Mouse (Mus musculus): ENCODE measurements around the gene Mgat4a. TPM values are rescaled to one million over a fixed set of nuclear protein-coding genes. Genes with fewer than 3 reads are reported as not detected.
A peak's percentile ranks its signal among the peaks of the same experiment; 100 is the strongest.

Gene Mgat4a
- total and polyA plus RNA-seq, 3 experiments = 2.7 to 2.8 TPM; not detected in 1

DNA sequence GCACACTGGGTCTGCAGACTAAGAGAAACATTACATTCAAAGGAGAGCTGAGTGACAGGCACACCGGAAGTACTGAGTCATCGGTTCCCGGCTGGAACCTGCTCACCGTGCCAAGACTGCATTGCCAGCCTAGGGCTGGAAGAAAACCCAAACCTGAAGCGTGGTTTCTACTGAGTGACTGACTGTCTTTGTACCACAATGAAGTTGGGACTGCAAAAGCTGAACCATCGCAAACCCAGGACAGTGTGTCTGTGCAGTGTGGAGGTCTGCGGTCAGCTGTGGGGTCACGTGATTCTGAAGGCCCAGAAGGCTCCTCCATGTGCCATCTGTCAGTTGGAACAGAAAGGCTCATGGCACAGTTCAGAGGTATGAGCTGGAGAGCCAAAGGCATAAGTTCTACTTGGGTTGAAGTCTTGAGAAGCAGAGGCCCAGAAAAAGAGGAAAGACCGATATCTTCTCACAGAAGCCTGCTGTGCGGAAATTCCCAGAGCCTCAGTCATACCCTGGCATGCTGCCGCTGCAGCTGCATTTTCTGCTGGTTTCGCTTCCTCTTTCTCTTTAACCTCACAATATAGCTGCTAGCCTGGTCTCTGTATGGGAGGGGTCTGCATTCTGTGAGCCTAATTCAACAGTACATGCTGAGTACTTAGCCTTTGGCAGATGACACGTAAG, 45.1 kb upstream of the Mgat4a start (continued):
- TF ChIP-seq MXI1 (IDR thresholded peaks at IDR 0.05; ENCODE audit: low read depth, low read length) (peak; percentile 42; the same call in 1 of the 2 replicates), USF2 (IDR thresholded peaks at IDR 0.05; ENCODE audit: borderline replicate concordance in 1 of 2, insufficient read depth in 1 of 2, low read depth in 1 of 2, low read length in 2 of 2) (no peak), ZKSCAN1 (IDR thresholded peaks at IDR 0.05; ENCODE audit: low read depth, low read length) (no peak), TAL1 (IDR thresholded peaks at IDR 0.05; ENCODE audit: low read length) (peak; percentile 9; the same call in 1 of the 2 replicates), CHD2 (IDR thresholded peaks at IDR 0.05; ENCODE audit: low read length) (no peak), UBTF (IDR thresholded peaks at IDR 0.05; ENCODE audit: borderline replicate concordance, insufficient read depth, low read depth, low read length) (no peak), SIN3A (IDR thresholded peaks at IDR 0.05; ENCODE audit: low read length) (peak; percentile 36; the same call in 1 of the 2 replicates), E2F4 (IDR thresholded peaks at IDR 0.05; ENCODE audit: borderline replicate concordance, low read depth, low read length) (no peak), GATA1 (IDR thresholded peaks at IDR 0.05; ENCODE audit: low read depth, low read length) (0 out of 2 replicates have a peak, but pooled peaks have one; percentile 33), HCFC1 (IDR thresholded peaks at IDR 0.05; ENCODE audit: low read depth, low read length) (no peak), MAX (IDR thresholded peaks at IDR 0.05; ENCODE audit: low read length) (0 out of 2 replicates have a peak, but pooled peaks have one; percentile 30), USF1 (IDR thresholded peaks at IDR 0.05; ENCODE audit: low read depth, low read length) (peak; percentile 82), POLR2AphosphoS5 (IDR thresholded peaks at IDR 0.05; ENCODE audit: borderline replicate concordance, low read depth, low read length) (no peak), ETS1 (IDR thresholded peaks at IDR 0.05; ENCODE audit: low read depth, low read length) (peak; percentile 96), RAD21 (IDR thresholded peaks at IDR 0.05; ENCODE audit: low read depth, low read length) (no peak), POLR2A (IDR thresholded peaks at IDR 0.05; ENCODE audit: control insufficient read depth in 1 of 2, insufficient read depth in 1 of 2, low read depth in 1 of 2, low read length in 2 of 2, poor library complexity in 1 of 2) (no peak), ZC3H11A (IDR thresholded peaks at IDR 0.05; ENCODE audit: low read depth, low read length) (no peak)

DNA sequence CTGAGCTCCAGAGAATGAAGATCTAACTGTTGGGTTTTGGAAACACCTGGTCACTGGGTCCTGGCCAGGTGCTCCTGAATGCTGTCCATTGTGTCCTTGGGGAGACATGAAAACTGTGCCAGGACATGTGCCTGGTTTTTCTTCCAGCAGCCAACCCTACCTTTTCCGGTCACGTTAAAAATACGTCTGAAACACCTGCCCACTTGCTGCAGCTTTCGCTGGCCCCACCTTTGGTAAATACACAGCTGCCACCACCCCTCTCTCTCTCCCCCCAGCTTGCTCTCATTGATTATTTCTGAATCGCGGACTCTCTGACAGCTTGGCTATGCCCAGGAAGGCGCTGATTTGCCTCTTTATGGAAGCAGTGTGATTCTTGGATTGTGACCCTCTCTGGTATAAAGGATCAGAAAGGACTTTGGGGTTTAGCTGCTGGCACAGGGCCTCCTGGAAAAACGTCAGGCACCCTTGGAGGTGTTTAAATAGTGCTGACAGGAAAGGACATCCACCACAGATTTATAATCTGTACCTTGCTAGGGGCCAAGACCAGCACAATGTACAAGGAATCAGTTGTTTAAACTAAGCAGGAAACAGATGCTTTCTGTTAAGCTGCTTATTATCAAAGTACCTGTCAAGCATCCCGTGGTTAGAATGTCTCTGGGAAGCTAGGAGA, 43.1 kb upstream of the Mgat4a start:
- H3K36me3 ChIP-seq (ENCODE audit: control insufficient read depth in 1 of 2, insufficient read depth in 2 of 2, low read length in 2 of 2) = peaks cover 0 to 2% of the 10 kb centered on the region in 2 experiments; a peak in 1 of 4 replicates
- no peak for DNase-seq (ENCODE audit: low read depth, low spot score)
- H3K4me1 ChIP-seq (ENCODE audit: control insufficient read depth in 1 of 2, insufficient read depth in 2 of 2, low read length in 2 of 2) = peaks cover 0 to 3% of the 10 kb centered on the region in 2 experiments; a peak in 1 of 4 replicates
- H3K4me3 ChIP-seq (ENCODE audit: control insufficient read depth in 1 of 2, insufficient read depth in 1 of 2, low read depth in 2 of 2, low read length in 2 of 2) = no peak overlapping the region
- H3K27me3 ChIP-seq (ENCODE audit: control insufficient read depth in 1 of 2, insufficient read depth in 2 of 2, low read length in 2 of 2) = peaks cover 2% of the 10 kb centered on the region in 2 experiments; a peak in 3 of 4 replicates
- no peak overlapping the region for H3K9ac ChIP-seq (ENCODE audit: control insufficient read depth, low read depth, low read length, poor library complexity, severe bottlenecking)
- H3K9me3 ChIP-seq (replicated peaks; ENCODE audit: insufficient read depth, low read length) = no peaks in the 10 kb centered on the region
- H3K27ac ChIP-seq (ENCODE audit: control insufficient read depth, low read depth, low read length) = no peak overlapping the region
- no peaks in the 10 kb centered on the region for H3K79me2 ChIP-seq (ENCODE audit: control insufficient read depth, insufficient read depth, low read length, poor library complexity)
- TF ChIP-seq USF1 (IDR thresholded peaks at IDR 0.05; ENCODE audit: low read depth, low read length) (no peak), ZKSCAN1 (IDR thresholded peaks at IDR 0.05; ENCODE audit: low read depth, low read length) (no peak), JUND (IDR thresholded peaks at IDR 0.05; ENCODE audit: low read depth, low read length) (no peak), RAD21 (IDR thresholded peaks at IDR 0.05; ENCODE audit: low read depth, low read length) (no peak), CHD1 (IDR thresholded peaks at IDR 0.05; ENCODE audit: low read depth, low read length) (no peak), ETS1 (IDR thresholded peaks at IDR 0.05; ENCODE audit: low read depth, low read length) (no peak), UBTF (IDR thresholded peaks at IDR 0.05; ENCODE audit: borderline replicate concordance, insufficient read depth, low read depth, low read length) (no peak), MAX (IDR thresholded peaks at IDR 0.05; ENCODE audit: low read length) (no peak), RCOR1 (IDR thresholded peaks at IDR 0.05; ENCODE audit: low read depth, low read length) (no peak)

All from MEL (cell line).